Mouse (Mus musculus) urinary bladder, postnatal 25 days (tissue): ENCODE data around the gene Ifna5.
A peak's percentile ranks its signal among the peaks of the same experiment; 100 is the strongest.
"Not testable (repeated sequence)": the region's sequence is repeated elsewhere in the genome, so short reads cannot be mapped to it uniquely, and the experiment has no call there.

Experiments
- DNase-seq: peaks from one replicate; pipeline ENCODE4 v3.0.0; 2022; ENCODE audit warnings: low spot score

Ifna5 gene

DNA sequence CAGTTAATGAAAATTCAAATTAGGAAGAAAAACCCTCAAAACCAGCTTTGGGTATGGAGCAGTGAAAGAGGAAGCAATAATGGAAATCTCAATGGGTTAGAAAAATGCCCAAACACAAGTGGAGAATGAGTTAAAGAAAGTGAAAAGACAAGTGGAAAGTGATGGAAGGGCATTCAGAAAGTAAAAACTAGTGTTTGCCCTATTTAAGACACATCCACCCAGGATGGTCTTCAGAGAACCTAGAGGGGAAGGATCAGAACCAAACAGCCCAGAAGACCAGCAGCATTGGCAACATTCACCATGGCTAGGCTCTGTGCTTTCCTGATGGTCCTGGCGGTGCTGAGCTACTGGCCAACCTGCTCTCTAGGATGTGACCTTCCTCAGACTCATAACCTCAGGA lies at the start of gene Ifna5:
TSS of gene Ifna5 (plus strand) at position 301 of the 400 bp plus-strand sequence.
- not testable (repeated sequence) for DNase-seq

DNA sequence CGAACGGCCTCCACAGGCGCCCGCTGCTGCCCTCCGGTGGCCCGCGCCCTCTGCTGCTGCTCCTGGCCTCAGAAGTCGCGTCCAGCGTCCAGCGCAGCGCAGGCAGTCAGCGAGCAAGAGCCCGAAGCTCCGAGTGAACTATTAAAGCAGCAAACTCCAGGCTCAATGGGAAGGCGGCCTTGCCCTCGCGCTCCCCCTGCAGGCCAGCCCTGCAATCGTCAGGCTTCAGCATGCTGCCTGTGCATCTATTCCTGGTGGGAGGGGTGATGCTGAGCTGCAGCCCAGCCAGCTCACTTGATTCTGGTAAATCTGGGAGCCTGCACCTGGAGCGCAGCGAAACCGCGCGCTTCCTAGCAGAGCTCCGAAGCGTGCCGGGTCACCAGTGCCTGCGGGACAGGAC lies 46.9 kb upstream of the Ifna5 start, which contains the start of gene Gm13277:
TSS of gene Gm13277 (plus strand) at position 231 of the 400 bp plus-strand sequence.
- not testable (repeated sequence) for DNase-seq

DNA sequence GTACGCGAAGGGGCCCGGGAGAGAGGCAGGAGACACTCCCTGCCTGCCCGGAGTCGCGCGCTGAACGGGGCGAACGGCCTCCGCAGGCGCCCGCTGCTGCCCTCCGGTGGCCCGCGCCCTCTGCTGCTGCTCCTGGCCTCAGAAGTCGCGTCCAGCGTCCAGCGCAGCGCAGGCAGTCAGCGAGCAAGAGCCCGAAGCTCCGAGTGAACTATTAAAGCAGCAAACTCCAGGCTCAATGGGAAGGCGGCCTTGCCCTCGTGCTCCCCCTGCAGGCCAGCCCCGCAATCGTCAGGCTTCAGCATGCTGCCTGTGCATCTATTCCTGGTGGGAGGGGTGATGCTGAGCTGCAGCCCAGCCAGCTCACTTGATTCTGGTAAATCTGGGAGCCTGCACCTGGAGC lies 44.1 kb upstream of the Ifna5 start, which contains the start of gene Gm13278:
TSS of gene Gm13278 (plus strand) at position 301 of the 400 bp plus-strand sequence.
- DNase-seq = not testable (repeated sequence)

DNA sequence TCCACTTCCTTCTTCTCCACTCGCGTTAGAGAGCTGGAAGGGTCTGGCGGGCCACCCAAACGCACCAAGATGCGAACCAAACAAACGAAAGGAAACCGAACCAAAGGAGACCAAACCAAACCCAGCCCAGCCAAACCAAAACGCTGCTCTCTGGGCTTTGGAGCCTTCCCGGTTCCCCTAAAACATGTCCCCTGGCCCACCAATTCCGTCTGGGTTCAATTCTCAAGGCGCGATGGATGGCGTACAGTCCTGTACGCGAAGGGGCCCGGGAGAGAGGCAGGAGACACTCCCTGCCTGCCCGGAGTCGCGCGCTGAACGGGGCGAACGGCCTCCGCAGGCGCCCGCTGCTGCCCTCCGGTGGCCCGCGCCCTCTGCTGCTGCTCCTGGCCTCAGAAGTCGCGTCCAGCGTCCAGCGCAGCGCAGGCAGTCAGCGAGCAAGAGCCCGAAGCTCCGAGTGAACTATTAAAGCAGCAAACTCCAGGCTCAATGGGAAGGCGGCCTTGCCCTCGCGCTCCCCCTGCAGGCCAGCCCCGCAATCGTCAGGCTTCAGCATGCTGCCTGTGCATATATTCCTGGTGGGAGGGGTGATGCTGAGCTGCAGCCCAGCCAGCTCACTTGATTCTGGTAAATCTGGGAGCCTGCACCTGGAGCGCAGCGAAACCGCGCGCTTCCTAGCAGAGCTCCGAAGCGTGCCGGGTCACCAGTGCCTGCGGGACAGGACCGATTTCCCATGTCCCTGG lies 41.2 kb upstream of the Ifna5 start, which contains the start of gene Gm13275:
TSS of gene Gm13275 (plus strand) at position 552 of the 740 bp plus-strand sequence.
- DNase-seq = peak; percentile 81

DNA sequence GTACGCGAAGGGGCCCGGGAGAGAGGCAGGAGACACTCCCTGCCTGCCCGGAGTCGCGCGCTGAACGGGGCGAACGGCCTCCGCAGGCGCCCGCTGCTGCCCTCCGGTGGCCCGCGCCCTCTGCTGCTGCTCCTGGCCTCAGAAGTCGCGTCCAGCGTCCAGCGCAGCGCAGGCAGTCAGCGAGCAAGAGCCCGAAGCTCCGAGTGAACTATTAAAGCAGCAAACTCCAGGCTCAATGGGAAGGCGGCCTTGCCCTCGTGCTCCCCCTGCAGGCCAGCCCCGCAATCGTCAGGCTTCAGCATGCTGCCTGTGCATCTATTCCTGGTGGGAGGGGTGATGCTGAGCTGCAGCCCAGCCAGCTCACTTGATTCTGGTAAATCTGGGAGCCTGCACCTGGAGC lies 38.2 kb upstream of the Ifna5 start, which contains the start of gene Gm13279:
TSS of gene Gm13279 (plus strand) at position 301 of the 400 bp plus-strand sequence.
- not testable (repeated sequence) for DNase-seq

DNA sequence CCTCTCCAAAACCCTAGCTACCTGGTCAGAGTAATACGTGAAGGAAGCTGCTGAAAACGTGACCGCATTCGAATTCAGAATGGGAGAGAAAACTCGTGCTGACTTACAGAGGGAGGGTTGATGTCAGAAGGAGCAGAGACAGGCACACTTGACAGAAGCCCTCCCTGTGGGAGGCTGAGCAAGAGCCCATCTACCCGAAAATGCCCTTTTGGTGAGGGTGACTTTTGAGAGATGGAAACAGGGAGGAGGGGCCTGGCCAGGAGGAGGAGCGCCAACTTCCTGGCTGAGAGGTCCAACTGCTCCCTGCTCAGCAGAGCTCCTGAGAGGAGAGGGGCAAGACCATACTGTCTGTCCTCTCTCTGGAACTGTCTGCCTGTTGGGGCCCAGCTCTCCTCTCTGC lies 36.0 kb upstream of the Ifna5 start, which contains the start of gene Gm13285:
TSS of gene Gm13285 (plus strand) at position 301 of the 400 bp plus-strand sequence.
- DNase-seq = not testable (repeated sequence)

DNA sequence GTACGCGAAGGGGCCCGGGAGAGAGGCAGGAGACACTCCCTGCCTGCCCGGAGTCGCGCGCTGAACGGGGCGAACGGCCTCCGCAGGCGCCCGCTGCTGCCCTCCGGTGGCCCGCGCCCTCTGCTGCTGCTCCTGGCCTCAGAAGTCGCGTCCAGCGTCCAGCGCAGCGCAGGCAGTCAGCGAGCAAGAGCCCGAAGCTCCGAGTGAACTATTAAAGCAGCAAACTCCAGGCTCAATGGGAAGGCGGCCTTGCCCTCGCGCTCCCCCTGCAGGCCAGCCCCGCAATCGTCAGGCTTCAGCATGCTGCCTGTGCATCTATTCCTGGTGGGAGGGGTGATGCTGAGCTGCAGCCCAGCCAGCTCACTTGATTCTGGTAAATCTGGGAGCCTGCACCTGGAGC lies 32.4 kb upstream of the Ifna5 start, which contains the start of gene Gm13287:
TSS of gene Gm13287 (plus strand) at position 301 of the 400 bp plus-strand sequence.
- not testable (repeated sequence) for DNase-seq

DNA sequence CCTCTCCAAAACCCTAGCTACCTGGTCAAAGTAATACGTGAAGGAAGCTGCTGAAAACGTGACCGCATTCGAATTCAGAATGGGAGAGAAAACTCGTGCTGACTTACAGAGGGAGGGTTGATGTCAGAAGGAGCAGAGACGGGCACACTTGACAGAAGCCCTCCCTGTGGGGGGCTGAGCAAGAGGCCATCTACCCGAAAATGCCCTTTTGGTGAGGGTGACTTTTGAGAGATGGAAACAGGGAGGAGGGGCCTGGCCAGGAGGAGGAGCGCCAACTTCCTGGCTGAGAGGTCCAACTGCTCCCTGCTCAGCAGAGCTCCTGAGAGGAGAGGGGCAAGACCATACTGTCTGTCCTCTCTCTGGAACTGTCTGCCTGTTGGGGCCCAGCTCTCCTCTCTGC lies 30.1 kb upstream of the Ifna5 start, which contains the start of gene Gm13288:
TSS of gene Gm13288 (plus strand) at position 301 of the 400 bp plus-strand sequence.
- DNase-seq = not testable (repeated sequence)

DNA sequence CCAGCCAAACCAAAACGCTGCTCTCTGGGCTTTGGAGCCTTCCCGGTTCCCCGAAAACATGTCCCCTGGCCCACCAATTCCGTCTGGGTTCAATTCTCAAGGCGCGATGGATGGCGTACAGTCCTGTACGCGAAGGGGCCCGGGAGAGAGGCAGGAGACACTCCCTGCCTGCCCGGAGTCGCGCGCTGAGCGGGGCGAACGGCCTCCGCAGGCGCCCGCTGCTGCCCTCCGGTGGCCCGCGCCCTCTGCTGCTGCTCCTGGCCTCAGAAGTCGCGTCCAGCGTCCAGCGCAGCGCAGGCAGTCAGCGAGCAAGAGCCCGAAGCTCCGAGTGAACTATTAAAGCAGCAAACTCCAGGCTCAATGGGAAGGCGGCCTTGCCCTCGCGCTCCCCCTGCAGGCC lies 29.6 kb upstream of the Ifna5 start:
- DNase-seq = not testable (repeated sequence)

DNA sequence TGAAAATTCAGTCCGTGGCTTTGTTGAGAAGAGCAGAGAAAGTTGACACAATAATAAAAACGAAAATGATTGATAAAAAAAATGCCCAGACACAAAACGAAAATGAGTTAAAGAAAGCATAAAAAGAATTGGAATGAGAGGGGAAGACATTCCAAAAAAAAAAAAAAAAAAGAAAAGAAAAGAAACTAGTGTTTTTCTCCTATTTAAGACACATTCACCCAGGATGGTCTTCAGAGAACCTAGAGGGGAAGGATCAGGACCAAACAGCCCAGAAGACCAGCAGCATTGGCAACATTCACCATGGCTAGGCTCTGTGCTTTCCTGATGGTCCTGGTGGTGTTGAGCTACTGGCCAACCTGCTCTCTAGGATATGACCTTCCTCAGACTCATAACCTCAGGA lies 19.4 kb upstream of the Ifna5 start, which contains the start of gene Ifna7:
TSS of gene Ifna7 (plus strand) at position 301 of the 400 bp plus-strand sequence.
- no peak for DNase-seq

DNA sequence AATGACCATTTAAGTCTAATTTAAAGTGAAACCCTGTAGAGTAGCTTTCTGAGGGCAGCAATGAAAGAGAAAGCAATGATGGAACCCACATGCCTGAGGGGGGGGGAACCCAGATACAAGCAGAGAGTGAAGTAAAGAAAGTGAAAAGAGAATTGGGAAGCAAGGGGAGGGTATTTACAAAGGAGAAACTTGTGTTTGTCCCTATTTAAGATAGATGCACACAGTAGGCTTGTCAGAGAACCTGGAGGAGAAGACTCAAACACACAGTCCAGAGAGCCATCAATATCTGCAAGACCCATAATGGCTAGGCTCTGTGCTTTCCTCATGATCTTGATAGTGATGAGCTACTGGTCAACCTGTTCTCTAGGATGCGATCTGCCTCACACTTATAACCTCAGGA lies 15.7 kb upstream of the Ifna5 start, which contains the start of gene Ifna11:
TSS of gene Ifna11 (plus strand) at position 301 of the 400 bp plus-strand sequence.
- no peak for DNase-seq

DNA sequence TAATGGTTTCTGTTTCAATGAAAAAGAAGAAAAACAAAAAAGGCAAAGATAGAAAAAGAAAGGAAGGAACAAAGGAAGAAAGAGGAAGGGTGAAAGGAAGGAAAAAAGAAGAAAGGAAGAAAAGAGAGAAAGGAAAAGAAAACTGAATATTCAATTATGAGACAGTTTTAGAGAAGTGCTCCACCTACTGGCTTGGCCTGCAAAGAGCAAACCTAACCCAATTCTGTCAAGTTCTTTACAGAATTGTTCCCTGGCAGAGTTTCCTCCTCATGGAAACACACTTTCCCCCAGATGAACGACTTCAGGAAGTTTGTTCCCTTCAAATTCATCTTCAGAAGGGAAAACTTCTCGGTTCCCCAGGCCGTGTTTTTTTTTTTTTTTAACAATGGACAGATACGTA lies 12.3 kb upstream of the Ifna5 start:
- DNase-seq = peak; percentile 8

DNA sequence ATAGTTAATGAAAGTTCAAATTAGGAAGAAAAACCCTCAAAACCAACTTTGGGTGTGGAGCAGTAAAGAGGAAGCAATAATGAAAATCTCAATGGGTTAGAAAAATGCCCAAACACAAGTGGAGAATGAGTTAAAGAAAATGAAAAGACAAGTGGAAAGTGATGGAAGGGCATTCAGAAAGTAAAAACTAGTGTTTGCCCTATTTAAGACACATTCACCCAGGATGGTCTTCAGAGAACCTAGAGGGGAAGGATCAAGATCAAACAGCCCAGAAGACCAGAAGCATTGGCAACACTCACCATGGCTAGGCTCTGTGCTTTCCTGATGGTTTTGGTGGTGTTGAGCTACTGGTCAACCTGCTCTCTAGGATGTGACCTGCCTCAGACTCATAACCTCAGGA lies 8.2 kb upstream of the Ifna5 start, which contains the start of gene Ifna6:
TSS of gene Ifna6 (plus strand) at position 301 of the 400 bp plus-strand sequence.
- not testable (repeated sequence) for DNase-seq

DNA sequence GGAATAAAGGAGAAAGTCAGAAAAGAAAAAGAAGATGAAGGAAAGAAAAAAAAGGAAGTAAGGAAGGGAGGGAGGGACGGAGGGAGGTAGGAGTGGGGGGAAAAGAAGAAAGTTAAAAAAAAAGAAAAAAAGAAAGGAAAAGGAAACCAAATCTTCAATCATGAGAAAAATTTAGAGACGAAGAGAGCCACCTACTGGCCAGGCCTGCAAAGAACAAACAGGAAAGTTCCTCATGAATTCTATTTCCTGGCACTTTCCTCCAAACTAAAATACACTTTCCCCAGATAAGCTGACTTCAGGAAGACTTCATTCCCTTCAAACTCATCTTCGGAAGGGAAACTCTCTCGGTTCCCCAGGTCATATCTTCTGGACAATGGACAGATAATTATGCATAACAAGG lies 4.8 kb upstream of the Ifna5 start:
- DNase-seq = peak; percentile 22

DNA sequence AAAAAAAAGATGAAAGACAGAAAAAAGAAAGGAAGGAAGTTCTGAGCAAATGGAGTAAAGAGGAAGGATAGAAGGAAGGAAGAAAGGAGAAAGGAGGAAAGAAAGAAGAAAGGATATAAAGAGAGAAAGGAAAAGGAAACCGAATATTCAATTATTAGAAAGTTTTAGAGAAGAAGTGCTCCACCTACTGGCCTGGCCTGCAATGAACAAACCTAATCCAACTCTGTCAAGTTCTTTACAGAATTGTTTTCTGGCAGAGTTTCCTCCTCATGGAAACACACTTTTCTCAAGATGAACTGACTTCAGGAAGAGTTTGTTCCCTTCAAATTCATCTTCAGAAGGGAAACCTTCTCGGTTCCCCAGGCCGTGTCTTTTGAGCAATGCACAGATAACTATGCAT lies 3.5 kb downstream of the Ifna5 start:
- no peak for DNase-seq

DNA sequence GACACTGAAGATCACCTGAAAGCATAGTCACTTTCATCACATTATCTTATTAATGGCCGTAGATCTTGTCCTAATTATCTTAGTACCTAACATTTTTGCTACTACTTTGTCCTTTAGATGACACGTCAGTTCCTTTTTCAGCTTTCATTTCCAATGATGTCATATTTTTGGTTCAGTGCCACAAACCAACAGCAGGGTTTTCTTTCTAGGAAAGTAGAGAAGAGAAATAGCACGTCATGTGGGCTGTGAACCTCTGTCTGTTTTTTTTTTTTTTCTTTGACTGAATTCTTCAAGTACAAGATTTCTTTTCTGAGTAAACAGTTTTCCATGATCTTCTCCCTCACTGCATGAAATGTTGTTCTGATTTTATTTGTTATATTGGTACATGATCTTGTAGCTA lies 4.7 kb downstream of the Ifna5 start:
- no peak for DNase-seq

DNA sequence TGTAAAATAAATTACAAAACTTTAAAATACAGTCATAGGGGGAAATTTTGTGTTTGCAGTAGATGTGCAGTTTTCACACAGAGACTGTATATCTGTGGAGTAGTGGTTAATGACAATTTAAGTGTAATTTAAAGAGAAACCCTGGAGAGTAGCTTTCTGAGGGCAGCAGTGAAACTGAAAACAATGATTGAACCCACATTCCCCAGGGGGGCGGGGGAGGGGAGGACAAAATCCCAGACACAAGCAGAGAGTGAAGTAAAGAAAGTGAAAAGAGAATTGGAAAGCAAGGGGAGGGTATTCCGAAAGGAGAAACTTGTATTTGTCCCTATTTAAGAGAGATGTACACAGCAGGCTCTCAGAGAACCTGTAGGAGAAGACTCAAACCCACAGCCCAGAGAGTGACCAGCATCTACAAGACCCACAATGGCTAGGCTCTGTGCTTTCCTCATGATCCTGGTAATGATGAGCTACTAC lies 6.2 kb downstream of the Ifna5 start, which contains the start of gene Ifna4:
TSS of gene Ifna4 (plus strand) at position 424 of the 474 bp plus-strand sequence.
- no peak for DNase-seq

DNA sequence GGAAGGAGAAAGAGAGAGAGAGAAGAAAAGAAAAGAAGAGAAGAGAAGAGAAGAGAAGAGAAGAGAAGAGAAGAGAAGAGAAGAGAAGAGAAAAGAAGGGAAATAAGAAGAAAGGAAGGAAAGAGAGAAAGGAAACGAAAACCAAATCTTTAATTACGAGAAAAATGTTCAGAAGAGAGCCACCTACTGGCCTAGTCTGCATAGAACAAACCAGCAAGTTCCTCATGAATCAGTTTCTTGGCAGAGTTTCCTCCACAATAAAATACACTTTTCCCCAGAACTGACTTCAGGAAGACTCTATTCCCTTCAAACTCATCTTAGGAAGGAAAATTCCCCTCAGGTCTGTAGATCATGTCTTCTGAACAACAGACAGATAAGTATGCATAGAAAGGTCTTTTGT lies 10.0 kb downstream of the Ifna5 start:
- no peak for DNase-seq

DNA sequence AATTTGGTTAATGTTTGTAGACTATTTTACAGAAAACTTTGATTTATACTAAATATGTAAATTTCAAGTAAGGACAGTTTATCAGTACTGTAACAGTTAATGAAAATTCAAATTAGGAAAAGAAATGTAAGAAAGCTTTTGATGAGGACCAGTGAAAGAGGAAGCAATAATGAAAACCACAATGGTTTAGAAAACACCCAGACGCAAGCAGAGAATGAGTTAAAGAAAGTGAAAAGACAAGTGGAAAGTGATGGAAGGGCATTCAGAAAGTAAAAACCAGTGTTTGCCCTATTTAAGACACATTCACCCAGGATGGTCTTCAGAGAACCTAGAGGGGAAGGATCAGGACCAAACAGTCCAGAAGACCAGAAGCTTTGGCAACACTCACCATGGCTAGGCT lies 14.4 kb downstream of the Ifna5 start, which contains the start of gene Ifna1:
TSS of gene Ifna1 (plus strand) at position 390 of the 400 bp plus-strand sequence.
- DNase-seq = no peak

DNA sequence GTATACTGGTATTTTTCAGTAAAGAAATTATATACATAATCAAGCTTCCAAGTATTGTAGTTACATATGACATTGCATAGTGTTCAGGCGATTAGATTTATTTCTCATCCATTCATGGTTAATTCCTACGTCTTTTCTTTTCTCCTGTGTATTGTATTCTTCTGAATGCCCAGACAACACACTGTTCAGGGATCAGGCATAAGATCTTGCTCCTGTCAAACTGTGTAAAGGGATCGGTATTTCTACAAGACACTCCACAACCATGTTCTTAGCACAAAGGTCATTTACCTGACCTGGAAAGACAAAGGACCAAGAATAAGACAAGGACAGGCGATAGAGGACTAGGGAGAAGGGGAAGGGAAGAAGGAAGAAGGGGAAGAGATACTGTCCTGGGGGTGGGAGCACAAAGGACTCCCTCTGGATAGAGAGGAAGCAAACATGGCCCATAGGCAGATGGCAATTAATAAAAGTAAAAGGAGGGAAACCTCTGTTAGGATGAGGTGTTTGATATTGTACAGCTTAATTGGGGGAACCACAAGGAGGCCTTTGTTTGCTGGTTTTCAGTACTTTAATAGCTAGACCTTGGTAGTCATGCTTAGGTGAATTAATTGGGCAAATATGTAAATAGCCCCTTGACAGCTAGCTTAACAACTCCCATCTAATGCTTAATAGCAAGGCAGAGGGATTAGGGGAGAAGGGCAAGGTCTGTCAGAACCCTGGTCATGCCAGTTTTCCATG lies 15.9 kb downstream of the Ifna5 start:
- DNase-seq = no peak

DNA sequence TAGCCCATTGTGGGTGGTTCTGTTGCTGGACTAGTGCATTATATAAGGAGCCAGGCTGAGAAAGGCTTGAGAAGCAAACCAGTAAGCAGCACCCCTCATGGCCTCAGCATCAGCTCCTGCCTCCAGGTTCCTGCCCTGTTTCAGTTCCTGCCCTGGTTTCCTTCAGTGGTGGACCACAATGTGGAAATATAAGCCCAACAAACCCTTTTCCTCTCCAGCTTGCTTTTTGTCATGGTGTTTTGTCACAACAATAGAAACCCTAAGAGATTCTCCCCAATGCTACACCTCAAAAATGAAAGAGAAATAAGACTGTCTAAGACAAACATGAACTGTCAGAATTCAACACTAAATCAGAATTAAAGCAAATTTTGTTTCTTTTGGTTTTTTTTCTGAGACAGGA lies 23.9 kb downstream of the Ifna5 start:
- DNase-seq = no peak

DNA sequence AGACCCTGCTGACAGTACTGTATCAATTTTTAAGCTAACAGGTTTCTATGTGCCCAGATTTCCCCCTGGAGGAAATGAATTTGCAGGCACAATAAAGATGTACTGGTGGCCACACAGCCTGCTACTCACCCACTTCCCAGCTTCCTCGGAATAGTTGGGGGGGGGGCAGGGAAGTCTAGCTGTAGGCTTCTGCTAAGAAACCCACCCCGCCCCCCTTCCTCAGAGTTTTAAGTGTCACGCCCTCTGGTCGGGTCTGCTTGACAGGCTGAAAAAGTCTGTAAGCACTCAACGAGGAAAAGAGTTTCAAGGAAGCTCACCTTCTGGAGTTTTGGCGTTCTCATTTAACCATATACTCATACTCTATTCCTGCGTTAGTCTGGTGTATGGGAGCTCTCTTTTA lies 28.0 kb downstream of the Ifna5 start:
- no peak for DNase-seq
